Mouse (Mus musculus): Measurements from ENCODE around the gene Ap3b1. TPM values are rescaled to one million over a fixed set of nuclear protein-coding genes. Genes with fewer than 3 reads are reported as not detected.

The Ap3b1 gene
- total and polyA plus RNA-seq, 2 experiments from 2014 or later: 24.7 to 25.2 TPM

DNA sequence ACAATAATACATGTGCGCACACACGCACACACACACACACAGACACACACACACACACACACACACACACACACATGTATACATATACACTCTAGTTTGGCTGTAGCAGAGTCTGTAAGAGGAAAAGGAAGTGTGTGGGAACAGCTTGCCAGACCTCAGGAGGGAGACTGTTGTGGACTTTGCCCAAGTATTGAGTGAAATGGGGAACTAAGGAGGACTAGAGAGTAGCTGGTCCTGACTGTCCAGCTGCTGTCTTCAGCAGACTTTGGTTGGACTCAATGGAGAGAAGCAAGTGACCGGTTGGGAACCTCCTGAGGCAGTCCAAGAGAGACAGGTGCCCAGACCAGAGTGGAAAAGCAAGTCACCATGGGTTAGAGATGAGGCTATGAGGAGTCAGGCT is 117.4 kb downstream of the Ap3b1 start:
- ATAC-seq (no peak), DNase-seq (no peak)
- no peaks in the 10 kb centered on the region for H3K9me3 ChIP-seq (ENCODE audit: low read length)
- 94% methylated on average over 3 of the region's 3 CpGs for WGBS
- H3K27me3 ChIP-seq (ENCODE audit: insufficient read depth, low read length): no peaks in the 10 kb centered on the region
- H3K4me2 ChIP-seq (ENCODE audit: low read depth): no peak overlapping the region
- no peaks in the 10 kb centered on the region for H3K4me1 ChIP-seq (ENCODE audit: insufficient read depth)
- peaks cover 6% of the 10 kb centered on the region; the same call in 1 of the 2 replicates for H3K36me3 ChIP-seq (ENCODE audit: insufficient read depth)
- TF ChIP-seq CTCF (IDR thresholded peaks at IDR 0.05; ENCODE audit: low read depth): no peak
- no peak overlapping the region for H3K9ac ChIP-seq
- H3K4me3 ChIP-seq (ENCODE audit: low read depth, low read length): no peak overlapping the region
- H3K27ac ChIP-seq (ENCODE audit: low read depth, low read length): no peak overlapping the region

DNA sequence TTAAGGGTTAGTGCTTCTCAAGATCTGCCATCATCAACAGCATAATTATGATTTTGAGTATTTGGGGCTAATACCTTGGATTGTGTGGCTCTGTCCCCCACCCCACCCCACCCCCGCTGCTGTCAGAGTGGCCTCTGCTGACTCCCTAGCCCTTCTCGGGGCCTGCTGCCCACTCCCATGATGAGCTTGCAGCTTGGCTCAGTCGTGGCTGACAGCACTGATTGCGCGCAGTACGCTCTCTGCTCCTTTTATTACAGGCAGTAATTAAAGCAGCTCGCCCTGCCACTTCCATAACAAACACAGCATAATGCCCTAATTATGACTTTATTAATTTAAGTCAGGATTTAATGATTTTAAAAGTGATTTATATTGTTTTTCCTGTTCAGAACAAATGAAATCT is 121.5 kb downstream of the Ap3b1 start:
- Histone ChIP-seq H3K9me3 (ENCODE audit: low read length) (no peaks in the 10 kb centered on the region), H3K4me2 (ENCODE audit: low read depth) (no peak overlapping the region), H3K36me3 (ENCODE audit: insufficient read depth) (peaks cover 22% of the 10 kb centered on the region), H3K27me3 (ENCODE audit: insufficient read depth, low read length) (no peaks in the 10 kb centered on the region), H3K27ac (ENCODE audit: low read depth, low read length) (no peak overlapping the region), H3K4me1 (ENCODE audit: insufficient read depth) (no peaks in the 10 kb centered on the region), H3K4me3 (ENCODE audit: low read depth, low read length) (no peak overlapping the region), H3K9ac (no peak overlapping the region)
- no peak for TF ChIP-seq CTCF (IDR thresholded peaks at IDR 0.05; ENCODE audit: low read depth)
- 48% methylated on average over 7 of the region's 7 CpGs for WGBS
- no peak for DNase-seq
- ATAC-seq: no peak

DNA sequence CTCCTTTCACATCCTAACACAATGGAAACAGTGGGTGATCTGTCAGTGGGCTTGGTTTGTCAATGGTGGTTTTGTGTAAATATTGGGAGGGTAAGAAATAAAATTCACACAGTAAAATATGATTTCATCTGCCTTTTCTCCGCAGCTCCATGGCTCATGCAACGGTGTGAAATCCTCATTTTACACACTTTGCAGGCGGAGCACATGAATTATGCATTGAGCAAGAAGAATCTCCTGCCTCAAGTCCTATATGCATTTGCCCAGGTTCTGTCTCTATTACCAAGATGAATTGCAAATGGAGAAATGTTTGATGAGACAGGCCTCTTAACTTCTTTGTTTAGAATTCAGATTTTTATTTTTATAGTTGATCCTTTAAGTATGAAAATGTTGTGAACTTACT is 131.9 kb downstream of the Ap3b1 start:
- Histone ChIP-seq H3K27me3 (ENCODE audit: insufficient read depth, low read length) (no peaks in the 10 kb centered on the region), H3K27ac (ENCODE audit: low read depth, low read length) (no peak overlapping the region), H3K9ac (no peak overlapping the region), H3K4me3 (ENCODE audit: low read depth, low read length) (no peak overlapping the region), H3K4me2 (ENCODE audit: low read depth) (no peak overlapping the region), H3K4me1 (ENCODE audit: insufficient read depth) (no peaks in the 10 kb centered on the region), H3K9me3 (ENCODE audit: low read length) (no peaks in the 10 kb centered on the region), H3K36me3 (ENCODE audit: insufficient read depth) (peaks cover 9% of the 10 kb centered on the region)
- ATAC-seq (peak; percentile 54; the same call in 1 of the 2 replicates), DNase-seq (peak; percentile 11)
- no peak for TF ChIP-seq CTCF (IDR thresholded peaks at IDR 0.05; ENCODE audit: low read depth)
- WGBS: 54% methylated on average over 3 of the region's 3 CpGs

DNA sequence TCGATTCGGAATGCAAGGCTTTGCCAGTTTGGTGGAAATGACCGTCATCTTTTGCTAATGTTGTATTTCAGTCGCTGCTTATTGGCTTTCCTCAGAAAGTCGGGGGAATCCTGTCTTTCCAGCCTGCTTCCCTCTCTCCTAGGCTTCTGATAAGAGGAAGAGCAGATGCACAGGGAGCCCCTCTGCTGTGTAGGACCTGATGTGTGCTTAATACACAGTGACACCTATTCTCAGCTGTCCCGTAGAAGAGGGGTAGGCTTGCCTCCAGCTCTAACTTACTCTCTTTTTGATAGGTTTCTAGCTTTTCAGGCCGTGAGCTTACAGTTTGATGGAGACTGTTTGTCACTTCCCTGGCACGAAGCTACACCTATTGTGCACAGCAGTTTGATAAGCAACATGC is 132.4 kb downstream of the Ap3b1 start:
- Histone ChIP-seq H3K9me3 (ENCODE audit: low read length) (no peaks in the 10 kb centered on the region), H3K4me1 (ENCODE audit: insufficient read depth) (no peaks in the 10 kb centered on the region), H3K27ac (ENCODE audit: low read depth, low read length) (no peak overlapping the region), H3K27me3 (ENCODE audit: insufficient read depth, low read length) (no peaks in the 10 kb centered on the region), H3K9ac (no peak overlapping the region), H3K4me2 (ENCODE audit: low read depth) (no peak overlapping the region), H3K4me3 (ENCODE audit: low read depth, low read length) (no peak overlapping the region), H3K36me3 (ENCODE audit: insufficient read depth) (peaks cover 9% of the 10 kb centered on the region)
- 86% methylated on average over 8 of the region's 8 CpGs for WGBS
- no peak for DNase-seq
- ATAC-seq: no peak
- TF ChIP-seq CTCF (IDR thresholded peaks at IDR 0.05; ENCODE audit: low read depth): no peak

DNA sequence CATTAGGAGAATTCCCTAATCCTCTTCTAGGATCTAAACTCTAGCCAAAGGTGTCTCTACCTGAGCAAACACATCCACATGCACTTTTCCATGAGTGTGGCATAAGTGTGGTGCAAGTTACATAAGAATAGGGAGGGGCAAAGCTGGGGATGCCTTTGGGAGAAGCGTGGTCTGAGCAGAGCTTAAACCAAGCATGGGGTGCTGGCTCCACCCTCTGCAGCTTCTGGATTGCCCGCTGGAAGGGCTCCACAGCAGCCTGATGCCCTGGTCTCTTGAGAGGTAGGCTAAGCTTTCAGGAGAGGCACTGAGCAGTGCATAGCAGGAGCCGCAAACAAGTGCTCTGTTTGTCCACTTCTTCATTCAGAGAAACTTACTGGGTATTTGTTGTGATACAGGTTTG is 138.8 kb downstream of the Ap3b1 start:
- DNase-seq (no peak), ATAC-seq (no peak)
- 89% methylated on average over 3 of the region's 3 CpGs for WGBS
- H3K9me3 ChIP-seq (ENCODE audit: low read length): no peaks in the 10 kb centered on the region
- H3K4me2 ChIP-seq (ENCODE audit: low read depth): no peak overlapping the region
- no peaks in the 10 kb centered on the region for H3K27me3 ChIP-seq (ENCODE audit: insufficient read depth, low read length)
- no peak overlapping the region for H3K27ac ChIP-seq (ENCODE audit: low read depth, low read length)
- no peaks in the 10 kb centered on the region for H3K4me1 ChIP-seq (ENCODE audit: insufficient read depth)
- no peak for TF ChIP-seq CTCF (IDR thresholded peaks at IDR 0.05; ENCODE audit: low read depth)
- H3K9ac ChIP-seq: no peak overlapping the region
- H3K36me3 ChIP-seq (ENCODE audit: insufficient read depth): peaks cover 9% of the 10 kb centered on the region
- H3K4me3 ChIP-seq (ENCODE audit: low read depth, low read length): no peak overlapping the region

DNA sequence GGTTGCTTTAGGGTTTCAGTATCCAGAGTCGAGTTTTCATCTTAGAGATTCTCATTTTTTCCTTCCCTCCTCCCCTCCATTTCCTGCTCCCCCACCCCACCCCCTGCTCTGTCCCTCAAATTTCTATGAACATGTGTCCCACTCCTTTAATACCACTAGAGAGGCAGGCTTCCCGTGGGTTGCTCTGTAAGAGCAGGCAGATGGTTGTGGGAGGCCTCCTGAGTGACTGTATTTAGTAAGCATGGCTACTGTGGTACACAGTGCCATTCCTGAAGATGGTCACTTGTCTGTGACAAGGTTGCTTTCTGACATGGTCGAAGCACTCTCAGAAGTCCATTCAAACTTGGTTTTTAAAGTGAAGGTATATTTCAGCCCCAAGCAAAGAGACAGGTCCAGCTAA is 147.7 kb downstream of the Ap3b1 start:
- no peaks in the 10 kb centered on the region for H3K9me3 ChIP-seq (ENCODE audit: low read length)
- no peak overlapping the region for H3K9ac ChIP-seq
- ATAC-seq (no peak), DNase-seq (no peak)
- no peak overlapping the region for H3K4me3 ChIP-seq (ENCODE audit: low read depth, low read length)
- TF ChIP-seq CTCF (IDR thresholded peaks at IDR 0.05; ENCODE audit: low read depth): no peak
- no peaks in the 10 kb centered on the region for H3K27me3 ChIP-seq (ENCODE audit: insufficient read depth, low read length)
- peaks cover 5% of the 10 kb centered on the region; the same call in 1 of the 2 replicates for H3K36me3 ChIP-seq (ENCODE audit: insufficient read depth)
- H3K27ac ChIP-seq (ENCODE audit: low read depth, low read length): no peak overlapping the region
- H3K4me1 ChIP-seq (ENCODE audit: insufficient read depth): no peaks in the 10 kb centered on the region
- H3K4me2 ChIP-seq (ENCODE audit: low read depth): no peak overlapping the region
- 82% methylated on average over 3 of the region's 3 CpGs for WGBS

DNA sequence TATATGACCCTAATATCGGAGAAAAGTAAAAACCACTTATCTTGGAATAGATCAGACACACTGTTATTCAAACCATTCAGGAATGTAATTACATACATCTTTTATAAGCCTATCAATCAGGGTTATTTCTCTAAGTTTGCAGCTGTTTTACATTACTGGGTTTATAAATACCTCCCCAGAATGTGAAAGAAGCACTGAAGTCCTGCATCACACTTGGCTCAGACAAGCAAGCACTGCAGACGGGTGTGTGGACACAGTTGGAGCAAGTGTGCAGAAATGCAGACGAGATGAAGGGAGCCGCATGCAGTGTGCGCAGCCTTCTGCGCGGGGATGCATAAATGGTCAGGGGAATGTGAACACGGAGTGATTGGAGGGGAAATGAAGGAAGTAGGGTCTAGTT is 149.6 kb downstream of the Ap3b1 start:
- H3K27me3 ChIP-seq (ENCODE audit: insufficient read depth, low read length): no peaks in the 10 kb centered on the region
- no peak overlapping the region for H3K9ac ChIP-seq
- no peak overlapping the region for H3K4me3 ChIP-seq (ENCODE audit: low read depth, low read length)
- WGBS: 81% methylated on average over 8 of the region's 8 CpGs
- no peak overlapping the region for H3K4me2 ChIP-seq (ENCODE audit: low read depth)
- H3K9me3 ChIP-seq (ENCODE audit: low read length): no peaks in the 10 kb centered on the region
- no peak for TF ChIP-seq CTCF (IDR thresholded peaks at IDR 0.05; ENCODE audit: low read depth)
- peaks cover 5% of the 10 kb centered on the region; the same call in 1 of the 2 replicates for H3K36me3 ChIP-seq (ENCODE audit: insufficient read depth)
- no peaks in the 10 kb centered on the region for H3K4me1 ChIP-seq (ENCODE audit: insufficient read depth)
- H3K27ac ChIP-seq (ENCODE audit: low read depth, low read length): no peak overlapping the region
- DNase-seq (no peak), ATAC-seq (no peak)
